Mouse (Mus musculus) left cerebral cortex, postnatal 14 days (tissue): ENCODE results near the gene Phlpp1. TPM values are rescaled to one million over a fixed set of nuclear protein-coding genes. Genes with fewer than 3 reads are reported as not detected.
A peak's percentile ranks its signal among the peaks of the same experiment; 100 is the strongest.

ENCODE experiments used
- DNase-seq, 2 experiments: peaks; one replicate each; pipeline ENCODE4 v3.0.0; 2021 to 2022; ENCODE audit warnings: low spot score in 2 of 2, mixed read lengths in 1 of 2
- intact Hi-C: fragments of 180-260 bp; cut with DNase I; formaldehyde crosslinking; loops from one replicate; pipeline ENCODE4 v1.15.1; 2025
- total RNA-seq, 2 experiments: library from RNA; stranded (reverse); gene quantifications; 2 replicates each; pipeline ENCODE4 v1.2.3; 2021

Gene Phlpp1
- total RNA-seq, 2 experiments from 2014 or later = 53.7 to 54.7 TPM

- DNase-seq = no peak
- intact Hi-C loops = no loop called here
Observed at GRCm38 (mm10) chr1:106188756-106189155, 17.2 kb downstream of the Phlpp1 start.

GRCm38 (mm10) chr1:106189311-106189710 is 17.8 kb downstream of the Phlpp1 start:
- DNase-seq = no peak
- intact Hi-C loops = no loop called here

GRCm38 (mm10) chr1:106190695-106191094 is 19.1 kb downstream of the Phlpp1 start:
- intact Hi-C loops = no loop called here

GRCm38 (mm10) chr1:106191885-106192284 is 20.3 kb downstream of the Phlpp1 start:
- intact Hi-C loops = no loop called here
- no peak for DNase-seq

More at GRCm38 (mm10) chr1:106190695-106191094, 19.1 kb downstream of the Phlpp1 start:
- DNase-seq = no peak

GRCm38 (mm10) chr1:106192864-106193470 is 21.4 kb downstream of the Phlpp1 start:
- intact Hi-C loops = no loop called here
- no peak for DNase-seq

- DNase-seq = no peak
- intact Hi-C loops = no loop called here
Observed at GRCm38 (mm10) chr1:106193487-106193886, 21.9 kb downstream of the Phlpp1 start.

- intact Hi-C loops = no loop called here
- DNase-seq = no peak
Observed at GRCm38 (mm10) chr1:106194263-106194662, 22.7 kb downstream of the Phlpp1 start.

GRCm38 (mm10) chr1:106197991-106198390 is 26.4 kb downstream of the Phlpp1 start:
- intact Hi-C loops = no loop called here
- no peak for DNase-seq

GRCm38 (mm10) chr1:106199109-106199508 is 27.6 kb downstream of the Phlpp1 start:
- intact Hi-C loops = no loop called here
- no peak for DNase-seq

- peak; percentile 75 to 90 for DNase-seq
- intact Hi-C loops = no loop called here
Observed at GRCm38 (mm10) chr1:106199686-106200085, 28.1 kb downstream of the Phlpp1 start.

- intact Hi-C loops = no loop called here
- no peak for DNase-seq
Observed at GRCm38 (mm10) chr1:106201025-106201424, 29.5 kb downstream of the Phlpp1 start.

- intact Hi-C loops = no loop called here
Observed at GRCm38 (mm10) chr1:106201929-106202328, 30.4 kb downstream of the Phlpp1 start.

GRCm38 (mm10) chr1:106203942-106204341 is 32.4 kb downstream of the Phlpp1 start:
- intact Hi-C loops = no loop called here

More at GRCm38 (mm10) chr1:106201929-106202328, 30.4 kb downstream of the Phlpp1 start:
- DNase-seq = peak in 1 of 2 experiments; percentile 9

GRCm38 (mm10) chr1:106204350-106204749 is 32.8 kb downstream of the Phlpp1 start:
- intact Hi-C loops = no loop called here
- peak in 1 of 2 experiments; percentile 17 for DNase-seq

More at GRCm38 (mm10) chr1:106203942-106204341, 32.4 kb downstream of the Phlpp1 start:
- DNase-seq = no peak

GRCm38 (mm10) chr1:106208581-106208980 is 37.0 kb downstream of the Phlpp1 start:
- no peak for DNase-seq
- intact Hi-C loops = no loop called here

- intact Hi-C loops = no loop called here
- DNase-seq = no peak
Observed at GRCm38 (mm10) chr1:106210461-106210860, 38.9 kb downstream of the Phlpp1 start.

- intact Hi-C loops = no loop called here
- DNase-seq = no peak
Observed at GRCm38 (mm10) chr1:106211146-106211545, 39.6 kb downstream of the Phlpp1 start.

- DNase-seq = no peak
- intact Hi-C loops = no loop called here
Observed at GRCm38 (mm10) chr1:106220431-106220830, 48.9 kb downstream of the Phlpp1 start.

- no peak for DNase-seq
- intact Hi-C loops = no loop called here
Observed at GRCm38 (mm10) chr1:106221371-106221770, 49.8 kb downstream of the Phlpp1 start.

GRCm38 (mm10) chr1:106221964-106222363 is 50.4 kb downstream of the Phlpp1 start:
- intact Hi-C loops = no loop called here
- DNase-seq = no peak

- no peak for DNase-seq
- intact Hi-C loops = no loop called here
Observed at GRCm38 (mm10) chr1:106226613-106227012, 55.1 kb downstream of the Phlpp1 start.

GRCm38 (mm10) chr1:106230313-106230712 is 58.8 kb downstream of the Phlpp1 start:
- intact Hi-C loops = no loop called here
- DNase-seq = no peak
